Mouse (Mus musculus) v-Abl transformed pro-B cells (cell line): ENCODE data around the gene Car4.

Experiments used
- in situ Hi-C, 2 experiments: fragments of 400-800 bp; cut with MboI; formaldehyde crosslinking; loops; one replicate each; pipeline ENCODE4 v1.15.1; 2025; ENCODE audit not compliant: unreplicated experiment in 2 of 2

Car4 gene

GRCm38 (mm10) chr11:84957591-84958270 lies at the start of gene Car4:
Gene Car4 (plus strand): TSS chr11:84957786.
- in situ Hi-C loops: no loop called here

GRCm38 (mm10) chr11:84908480-84908879 lies 49.1 kb upstream of the Car4 start:
- in situ Hi-C loops: no loop called here

GRCm38 (mm10) chr11:84910411-84910810 lies 47.2 kb upstream of the Car4 start:
- in situ Hi-C loops: loop anchor here in 1 of 2 experiments (10.0 kb wide), 2 partner anchors 424 to 476 kb away; no protein-coding TSS in a partner anchor

GRCm38 (mm10) chr11:84914673-84915072 lies 42.9 kb upstream of the Car4 start:
- in situ Hi-C loops: loop anchor here (5.0 to 10.0 kb wide), 7 partner anchors 32 to 480 kb away; partner anchors contain the start of genes 1700125H20Rik (in 1 of the 2), Mrm1 (in 1 of the 2), Myo19 (in 1 of the 2) and Pigw (in 1 of the 2)

GRCm38 (mm10) chr11:84916053-84916702 lies 41.4 kb upstream of the Car4 start, which contains the start of gene Znhit3:
Gene Znhit3 (minus strand): TSS chr11:84916366.
- in situ Hi-C loops: loop anchor here (5.0 to 10.0 kb wide), 7 partner anchors 34 to 481 kb away; partner anchors contain the start of genes 1700125H20Rik (in 1 of the 2), Mrm1 (in 1 of the 2), Myo19 (in 1 of the 2) and Pigw (in 1 of the 2)

GRCm38 (mm10) chr11:84916703-84917300 lies 40.8 kb upstream of the Car4 start:
- in situ Hi-C loops: loop anchor here (5.0 to 10.0 kb wide), 7 partner anchors 35 to 482 kb away; partner anchors contain the start of genes 1700125H20Rik (in 1 of the 2), Mrm1 (in 1 of the 2), Myo19 (in 1 of the 2) and Pigw (in 1 of the 2)

GRCm38 (mm10) chr11:84918425-84918824 lies 39.2 kb upstream of the Car4 start:
- in situ Hi-C loops: loop anchor here (5.0 to 10.0 kb wide), 7 partner anchors 36 to 484 kb away; partner anchors contain the start of genes 1700125H20Rik (in 1 of the 2), Mrm1 (in 1 of the 2), Myo19 (in 1 of the 2) and Pigw (in 1 of the 2)

GRCm38 (mm10) chr11:84919276-84919675 lies 38.3 kb upstream of the Car4 start:
- in situ Hi-C loops: loop anchor here (5.0 to 10.0 kb wide), 7 partner anchors 37 to 484 kb away; partner anchors contain the start of genes 1700125H20Rik (in 1 of the 2), Mrm1 (in 1 of the 2), Myo19 (in 1 of the 2) and Pigw (in 1 of the 2)

GRCm38 (mm10) chr11:84919951-84920350 lies 37.6 kb upstream of the Car4 start:
- in situ Hi-C loops: loop anchor here (5.0 to 10.0 kb wide), 7 partner anchors 38 to 485 kb away; partner anchors contain the start of genes 1700125H20Rik (in 1 of the 2), Mrm1 (in 1 of the 2), Myo19 (in 1 of the 2) and Pigw (in 1 of the 2)

- in situ Hi-C loops: no loop called here
Measured at GRCm38 (mm10) chr11:84920981-84921380, 36.6 kb upstream of the Car4 start.

GRCm38 (mm10) chr11:84932261-84932660 lies 25.3 kb upstream of the Car4 start:
- in situ Hi-C loops: no loop called here

- in situ Hi-C loops: no loop called here
Measured at GRCm38 (mm10) chr11:84939508-84940053, 18.0 kb upstream of the Car4 start.

GRCm38 (mm10) chr11:84940140-84940539 lies 17.4 kb upstream of the Car4 start:
- in situ Hi-C loops: no loop called here

- in situ Hi-C loops: no loop called here
Measured at GRCm38 (mm10) chr11:84943948-84944347, 13.6 kb upstream of the Car4 start.

- in situ Hi-C loops: no loop called here
Measured at GRCm38 (mm10) chr11:84944639-84945435, 12.7 kb upstream of the Car4 start.

GRCm38 (mm10) chr11:84945841-84946240 lies 11.7 kb upstream of the Car4 start:
- in situ Hi-C loops: no loop called here

GRCm38 (mm10) chr11:84947206-84947605 lies 10.4 kb upstream of the Car4 start:
- in situ Hi-C loops: no loop called here

- in situ Hi-C loops: no loop called here
Measured at GRCm38 (mm10) chr11:84948114-84948513, 9.5 kb upstream of the Car4 start.

GRCm38 (mm10) chr11:84948526-84948925 lies 9.1 kb upstream of the Car4 start:
- in situ Hi-C loops: no loop called here
